Mouse (Mus musculus): Measurements from ENCODE around the gene AC153137.1. TPM values are rescaled to one million over a fixed set of nuclear protein-coding genes. Genes with fewer than 3 reads are reported as not detected.

Gene AC153137.1
- total RNA-seq, 2 experiments from 2014 or later = not detected

- TF ChIP-seq CTCF (IDR thresholded peaks at IDR 0.05) = no peak
- Histone ChIP-seq H3K4me3 (no peak overlapping the region), H3K27ac (no peak overlapping the region)
- DNase-seq = no peak
- intact Hi-C loops (cut with DNase I) = no loop called here
These were observed 37.2 kb downstream of the AC153137.1 start for GRCm38 (mm10) chr1:30940571-30940970.

DNA sequence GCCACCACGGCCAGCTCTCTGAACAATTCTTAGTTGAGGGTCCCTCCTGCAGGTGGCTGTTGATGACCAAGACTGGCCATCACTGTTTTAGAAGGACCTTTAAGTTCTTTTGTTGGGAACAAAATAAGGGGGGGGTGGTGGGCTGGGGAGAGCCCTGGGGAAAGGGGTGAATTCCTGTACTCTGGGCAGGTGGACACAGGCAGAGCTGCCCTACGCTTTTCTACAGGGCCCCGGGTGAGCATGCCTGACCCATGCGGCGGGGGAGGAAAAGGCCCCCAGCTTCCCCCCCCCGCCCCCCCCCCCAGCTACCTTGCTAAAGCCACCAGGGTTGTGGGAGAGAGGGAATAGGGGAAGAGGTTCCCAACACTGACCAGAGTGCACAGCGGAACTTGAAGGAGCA, 39.4 kb downstream of the AC153137.1 start:
- DNase-seq = no peak
- H3K27ac ChIP-seq = no peak overlapping the region
- TF ChIP-seq CTCF (IDR thresholded peaks at IDR 0.05) = no peak
- no peak overlapping the region for H3K4me3 ChIP-seq
- intact Hi-C loops (cut with DNase I) = loop anchor here (10.0 kb wide), 1 partner anchor 154 kb away; no protein-coding TSS in a partner anchor

- no peak for DNase-seq
- intact Hi-C loops (cut with DNase I) = loop anchor here (10.0 kb wide), 1 partner anchor 153 kb away; no protein-coding TSS in a partner anchor
- no peak overlapping the region for H3K4me3 ChIP-seq
- H3K27ac ChIP-seq = no peak overlapping the region
- no peak for TF ChIP-seq CTCF (IDR thresholded peaks at IDR 0.05)
These were observed 40.3 kb downstream of the AC153137.1 start for GRCm38 (mm10) chr1:30937396-30937965.

DNA sequence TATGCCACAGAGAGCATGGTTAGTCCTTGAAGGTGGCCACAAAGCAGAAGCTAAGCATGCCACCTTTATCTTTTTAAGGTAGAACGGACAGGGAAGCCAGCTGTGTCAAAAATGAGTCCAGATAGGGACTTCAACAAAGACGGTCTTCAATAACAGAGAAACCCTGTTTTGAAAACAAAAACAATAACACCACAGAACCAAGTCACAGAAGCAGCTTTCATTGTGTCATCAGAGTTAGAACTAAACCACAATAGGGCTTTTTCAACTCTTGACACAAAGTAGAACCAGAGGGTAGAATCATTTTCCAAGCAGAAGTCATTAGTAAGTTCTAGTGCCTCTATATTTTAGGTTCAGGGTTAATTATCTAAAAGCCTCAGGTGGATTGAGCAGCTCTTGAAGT, 41.3 kb downstream of the AC153137.1 start:
- H3K4me3 ChIP-seq = no peak overlapping the region
- no peak for DNase-seq
- no peak overlapping the region for H3K27ac ChIP-seq
- intact Hi-C loops (cut with DNase I) = loop anchor here (10.0 kb wide), 1 partner anchor 152 kb away; no protein-coding TSS in a partner anchor
- TF ChIP-seq CTCF (IDR thresholded peaks at IDR 0.05) = no peak

DNA sequence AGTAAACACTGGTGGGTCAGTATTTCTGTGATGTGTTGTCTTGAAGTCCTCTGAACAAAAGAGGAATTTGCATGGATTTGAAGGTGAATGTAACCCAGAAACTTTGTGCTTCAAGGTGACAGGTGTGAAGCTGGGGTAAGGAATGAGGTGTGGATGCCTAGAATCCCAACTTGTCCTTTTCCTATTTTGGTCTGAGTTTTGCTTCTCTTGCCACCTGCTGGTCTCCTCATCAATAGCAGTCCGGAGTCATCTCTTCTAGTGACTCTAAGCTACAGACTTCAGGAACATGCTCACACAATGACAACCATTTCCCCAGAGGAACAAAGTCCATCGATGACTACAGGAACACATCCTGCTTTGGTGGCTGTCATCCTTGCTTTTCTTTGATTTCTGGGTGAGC, 46.9 kb downstream of the AC153137.1 start:
- TF ChIP-seq CTCF (IDR thresholded peaks at IDR 0.05) = peak; percentile 43; the same call in 1 of the 2 replicates
- H3K4me3 ChIP-seq = no peak overlapping the region
- DNase-seq = no peak
- intact Hi-C loops (cut with DNase I) = loop anchor here (10.0 kb wide), 1 partner anchor 146 kb away; no protein-coding TSS in a partner anchor
- H3K27ac ChIP-seq = no peak overlapping the region

- no peak for DNase-seq
- intact Hi-C loops (cut with DNase I) = loop anchor here (10.0 kb wide), 1 partner anchor 145 kb away; no protein-coding TSS in a partner anchor
- no peak for TF ChIP-seq CTCF (IDR thresholded peaks at IDR 0.05)
- H3K4me3 ChIP-seq = no peak overlapping the region
- H3K27ac ChIP-seq = no peak overlapping the region
These were observed 47.6 kb downstream of the AC153137.1 start for GRCm38 (mm10) chr1:30930194-30930593.

Other genes with a start within 250 kb of the AC153137.1 start
- 10 to 100 TPM; 33.1 to 34.5 TPM for gene Phf3, start 104.0 kb downstream of the AC153137.1 start, total RNA-seq (2021)
- gene Lgsn, start 198.4 kb upstream of the AC153137.1 start, total RNA-seq (2021) = not detected
- not detected for gene 4931428L18Rik, start 244.7 kb upstream of the AC153137.1 start, total RNA-seq (2021)
- not detected for gene Pih1d3, start 244.9 kb upstream of the AC153137.1 start, total RNA-seq (2021)